Mouse (Mus musculus) cortical plate, adult 2 months (tissue): ENCODE measurements at regions not wholly inside any gene's neighbourhood (a gene's known extent, or its start where the extent isn't known, plus 50 kb on each side); places are given as distances from the start of the nearest gene placed in this dataset.
"Not testable (repeated sequence)": the region's sequence is repeated elsewhere in the genome, so short reads cannot be mapped to it uniquely, and the experiment has no call there.

Experiments used
- CTCF ChIP-seq: fragments of 200-500 bp; IDR thresholded peaks from 2 replicates; pipeline ENCODE4 v1.5.1; 2011; ENCODE audit warnings: mild to moderate bottlenecking, control low read depth, low read length; ENCODE audit not compliant: insufficient read depth; ENCODE audit errors: extremely low read depth
- POLR2A ChIP-seq: fragments of 200-500 bp; IDR thresholded peaks from 2 replicates; pipeline ENCODE4 v1.6.1; 2011; ENCODE audit warnings: mild to moderate bottlenecking, low read length, control low read depth; ENCODE audit not compliant: insufficient read depth; ENCODE audit errors: extremely low read depth

GRCm38 (mm10) chr7:60492028-60492995, 352.3 kb upstream of the Snrpn start:
- peak; percentile 40; the same call in 1 of the 2 replicates for TF ChIP-seq POLR2A
- TF ChIP-seq CTCF, result not testable (repeated sequence)
